Mouse (Mus musculus) liver, embryonic 14.5 days (tissue): ENCODE measurements at regions not wholly inside any gene's neighbourhood (a gene's known extent, or its start where the extent isn't known, plus 50 kb on each side); places are given as distances from the start of the nearest gene placed in this dataset.

Experiments
- ATAC-seq: fragments of 200-750 bp; cut with Nextera tagmentation; 2 replicates; pipeline ENCODE4 v1.8.0; 2017; ENCODE audit warnings: moderate number of reproducible peaks, mild to moderate bottlenecking, moderate library complexity; ENCODE audit not compliant: insufficient read depth
- DNase-seq, 3 experiments: peaks; one replicate each; pipeline ENCODE4 v3.0.0-alpha.2; 2012 to 2013; ENCODE audit warnings: low read depth in 3 of 3, low spot score in 3 of 3
- H3K27ac ChIP-seq: fragments of 300-500 bp; sonication (generic); 2 replicates; pipeline ENCODE4 v1.5.1; 2014; ENCODE audit warnings: moderate library complexity, mild to moderate bottlenecking, control low read depth, inconsistent platforms
- H3K27me3 ChIP-seq: fragments of 300-500 bp; sonication (generic); 2 replicates; pipeline ENCODE4 v1.6.1; 2014; ENCODE audit warnings: mild to moderate bottlenecking, low read length, moderate library complexity; ENCODE audit not compliant: control insufficient read depth, insufficient read depth
- H3K36me3 ChIP-seq: fragments of 300-500 bp; sonication (generic); replicated peaks from 2 replicates; pipeline ENCODE4 v1.6.1; 2014; ENCODE audit warnings: low read depth; ENCODE audit not compliant: control insufficient read depth, insufficient read depth
- H3K4me1 ChIP-seq, 2 experiments: fragments of 200-500 bp in 1 of 2; fragments of 300-500 bp in 1 of 2; sonication (generic) in 1 of 2; replicated peaks; 2 replicates each; pipeline ENCODE4 v1.6.1; 2012 to 2014; ENCODE audit warnings: antibody characterized with exemption in 1 of 2, inconsistent platforms in 1 of 2, low read length in 1 of 2; ENCODE audit not compliant: control insufficient read depth in 2 of 2, insufficient read depth in 2 of 2
- H3K4me2 ChIP-seq: fragments of 300-500 bp; sonication (generic); 2 replicates; pipeline ENCODE4 v1.6.1; 2014; ENCODE audit warnings: low read depth, mild to moderate bottlenecking, control low read depth, moderate library complexity
- H3K4me3 ChIP-seq, 2 experiments: fragments of 200-500 bp in 1 of 2; fragments of 300-500 bp in 1 of 2; sonication (generic) in 1 of 2; 2 replicates each; pipeline ENCODE4 v1.5.1; 2012 to 2014; ENCODE audit warnings: low read depth in 2 of 2, low read length in 2 of 2, mild to moderate bottlenecking in 2 of 2, control low read depth in 1 of 2, inconsistent platforms in 1 of 2, moderate library complexity in 1 of 2; ENCODE audit not compliant: insufficient read depth in 1 of 2
- H3K9ac ChIP-seq: fragments of 300-500 bp; sonication (generic); replicated peaks from 2 replicates; pipeline ENCODE4 v1.6.1; 2014; ENCODE audit warnings: mild to moderate bottlenecking, control low read depth, moderate library complexity
- H3K9me3 ChIP-seq: fragments of 300-500 bp; sonication (generic); 2 replicates; pipeline ENCODE4 v1.6.1; 2016; ENCODE audit warnings: low read length, mixed read lengths; ENCODE audit not compliant: control insufficient read depth
- CTCF ChIP-seq: IDR thresholded peaks from 2 replicates; pipeline ENCODE4 v1.5.1; 2016; ENCODE audit warnings: antibody characterized with exemption, low read depth, control low read depth
- EP300 ChIP-seq: IDR thresholded peaks from 2 replicates; pipeline ENCODE4 v1.6.1; 2016; ENCODE audit warnings: antibody characterized with exemption, low read depth
- WGBS: fragments of 180-500 bp; shearing (Covaris S2); extraction: QIAGEN DNeasy Blood & Tissue Kit; methylation state at CpG from one replicate; pipeline ENCODE4 v1.1.7; 2014; ENCODE audit not compliant: insufficient replicate concordance; 5-methylcytosine and 5-hydroxymethylcytosine counted together

- Histone ChIP-seq H3K27me3 (no peaks in the 10 kb centered on the region), H3K4me3 (no peak overlapping the region), H3K36me3 (no peaks in the 10 kb centered on the region), H3K27ac (no peak overlapping the region), H3K9ac (no peak overlapping the region), H3K9me3 (no peaks in the 10 kb centered on the region), H3K4me1 (no peaks in the 10 kb centered on the region), H3K4me2 (no peak overlapping the region)
- ATAC-seq (no peak), DNase-seq (no peak)
- TF ChIP-seq EP300 (no peak), CTCF (no peak)
- 51% methylated on average over 2 of the region's 2 CpGs for WGBS
Measured at GRCm38 (mm10) chr5:102375339-102375738, 105.9 kb upstream of the Arhgap24 start.

- Histone ChIP-seq H3K4me2 (no peak overlapping the region), H3K4me1 (no peaks in the 10 kb centered on the region), H3K9me3 (no peaks in the 10 kb centered on the region), H3K36me3 (no peaks in the 10 kb centered on the region), H3K4me3 (no peak overlapping the region), H3K9ac (no peak overlapping the region), H3K27ac (no peak overlapping the region), H3K27me3 (no peaks in the 10 kb centered on the region)
- no peak for DNase-seq
- WGBS: 55% methylated on average over 3 of the region's 3 CpGs
- no peak for ATAC-seq
- TF ChIP-seq EP300 (no peak), CTCF (no peak)
Measured at GRCm38 (mm10) chr5:102393941-102394340, 87.2 kb upstream of the Arhgap24 start.

- WGBS: 48% methylated on average over 11 of the region's 11 CpGs
Measured at GRCm38 (mm10) chr5:102395608-102396146, 85.5 kb upstream of the Arhgap24 start.

GRCm38 (mm10) chr5:102399006-102399405 lies 82.2 kb upstream of the Arhgap24 start:
- Histone ChIP-seq H3K27me3 (no peaks in the 10 kb centered on the region), H3K9me3 (no peaks in the 10 kb centered on the region), H3K27ac (no peak overlapping the region), H3K4me1 (no peaks in the 10 kb centered on the region), H3K9ac (no peak overlapping the region), H3K36me3 (no peaks in the 10 kb centered on the region), H3K4me3 (no peak overlapping the region), H3K4me2 (no peak overlapping the region)
- no peak for TF ChIP-seq EP300
- no peak for TF ChIP-seq CTCF
- no peak for ATAC-seq
- WGBS: 38% methylated on average over 4 of the region's 4 CpGs
- DNase-seq: no peak

More at GRCm38 (mm10) chr5:102395608-102396146, 85.5 kb upstream of the Arhgap24 start:
- no peaks in the 10 kb centered on the region for H3K27me3 ChIP-seq
- TF ChIP-seq EP300 (no peak), CTCF (no peak)
- no peak overlapping the region for H3K4me3 ChIP-seq
- ATAC-seq (no peak), DNase-seq (no peak)
- H3K4me1 ChIP-seq: no peaks in the 10 kb centered on the region
- no peak overlapping the region for H3K9ac ChIP-seq
- no peaks in the 10 kb centered on the region for H3K36me3 ChIP-seq
- H3K27ac ChIP-seq: no peak overlapping the region
- no peak overlapping the region for H3K4me2 ChIP-seq
- no peaks in the 10 kb centered on the region for H3K9me3 ChIP-seq

GRCm38 (mm10) chr5:102417642-102418041 lies 63.5 kb upstream of the Arhgap24 start:
- H3K27me3 ChIP-seq: no peaks in the 10 kb centered on the region
- TF ChIP-seq EP300 (no peak), CTCF (no peak)
- DNase-seq: no peak
- no peak overlapping the region for H3K4me2 ChIP-seq
- H3K4me3 ChIP-seq: no peak overlapping the region
- no peak overlapping the region for H3K27ac ChIP-seq
- no peaks in the 10 kb centered on the region for H3K9me3 ChIP-seq
- no peaks in the 10 kb centered on the region for H3K36me3 ChIP-seq
- ATAC-seq: no peak
- no peaks in the 10 kb centered on the region for H3K4me1 ChIP-seq
- H3K9ac ChIP-seq: no peak overlapping the region
- 51% methylated on average over 5 of the region's 5 CpGs for WGBS
